Mouse (Mus musculus) spleen, adult 12 weeks (tissue): ENCODE measurements around the gene Mxra7.
"Not testable (repeated sequence)": the region's sequence is repeated elsewhere in the genome, so short reads cannot be mapped to it uniquely, and the experiment has no call there.

ENCODE experiments used
- DNase-seq: peaks from one replicate; pipeline ENCODE4 v3.0.0; 2022; ENCODE audit warnings: low spot score

Gene Mxra7

DNA sequence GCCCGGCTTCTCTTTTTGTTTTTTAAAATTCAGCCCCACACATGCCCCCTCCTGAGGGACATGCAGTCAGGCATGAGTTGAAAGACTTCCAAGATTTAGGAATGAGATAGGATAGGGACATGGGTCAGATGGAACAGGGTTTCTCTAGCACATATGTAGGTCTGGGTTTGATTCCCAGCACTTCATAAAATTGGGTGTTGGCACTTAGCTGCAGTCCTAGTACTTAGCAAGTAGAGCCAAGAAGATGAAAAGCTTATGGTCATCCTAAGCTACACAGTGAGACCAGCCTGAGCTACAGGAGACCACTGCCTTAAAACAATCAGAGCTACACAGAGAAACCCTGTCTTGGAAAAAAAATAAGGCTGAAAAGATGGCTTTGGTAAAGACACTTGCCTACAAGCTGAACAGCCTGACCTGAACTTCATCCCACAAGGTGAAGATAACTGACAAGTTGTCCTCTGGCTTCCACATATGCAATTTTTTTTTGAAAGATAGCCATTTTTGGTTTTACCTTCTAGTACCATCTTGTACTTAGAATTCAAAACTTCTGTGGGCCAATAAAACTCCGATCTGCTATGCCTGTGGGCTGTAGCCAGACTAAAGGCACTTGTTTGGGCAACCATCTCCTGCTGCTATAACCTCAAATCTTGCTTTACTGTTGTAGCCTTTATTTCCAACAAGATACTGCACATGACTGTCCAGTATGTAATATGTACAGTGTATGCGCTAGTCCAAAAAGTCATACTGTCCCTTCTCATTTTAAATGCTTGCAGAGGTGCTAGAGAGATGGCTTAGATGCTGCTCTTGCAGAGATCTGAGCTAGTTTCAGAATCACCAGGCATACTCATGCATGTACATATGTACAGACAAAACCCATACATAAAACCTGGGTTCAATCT lies 19.6 kb upstream of the Mxra7 start:
- no peak for DNase-seq

DNA sequence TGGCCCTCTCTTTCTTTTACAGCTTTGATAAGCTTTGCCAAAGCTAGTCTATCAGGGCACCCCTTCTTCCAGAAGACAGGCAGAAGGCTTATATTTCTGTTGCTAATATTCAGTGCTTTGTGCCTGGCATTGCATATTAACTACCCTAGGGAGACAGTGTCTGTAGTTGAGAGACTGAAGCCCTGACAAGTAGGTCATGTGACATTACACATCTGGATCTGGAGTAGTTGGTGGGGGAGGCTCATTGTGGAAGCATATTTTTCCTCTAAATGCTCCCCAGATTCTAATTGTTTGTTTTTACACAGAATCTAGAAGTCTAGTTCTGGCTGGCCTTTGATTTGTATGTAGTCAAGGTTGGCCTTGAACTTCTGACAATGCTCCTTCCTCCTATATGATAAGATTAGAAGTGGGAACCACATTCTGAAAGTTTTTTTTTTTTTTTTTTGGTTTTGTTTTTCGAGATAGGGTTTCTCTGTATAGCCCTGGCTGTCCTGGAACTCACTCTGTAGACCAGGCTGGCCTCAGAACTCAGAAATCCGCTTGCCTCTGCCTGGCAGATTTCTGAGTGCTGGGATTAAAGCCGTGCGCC lies 18.8 kb upstream of the Mxra7 start:
- no peak for DNase-seq

DNA sequence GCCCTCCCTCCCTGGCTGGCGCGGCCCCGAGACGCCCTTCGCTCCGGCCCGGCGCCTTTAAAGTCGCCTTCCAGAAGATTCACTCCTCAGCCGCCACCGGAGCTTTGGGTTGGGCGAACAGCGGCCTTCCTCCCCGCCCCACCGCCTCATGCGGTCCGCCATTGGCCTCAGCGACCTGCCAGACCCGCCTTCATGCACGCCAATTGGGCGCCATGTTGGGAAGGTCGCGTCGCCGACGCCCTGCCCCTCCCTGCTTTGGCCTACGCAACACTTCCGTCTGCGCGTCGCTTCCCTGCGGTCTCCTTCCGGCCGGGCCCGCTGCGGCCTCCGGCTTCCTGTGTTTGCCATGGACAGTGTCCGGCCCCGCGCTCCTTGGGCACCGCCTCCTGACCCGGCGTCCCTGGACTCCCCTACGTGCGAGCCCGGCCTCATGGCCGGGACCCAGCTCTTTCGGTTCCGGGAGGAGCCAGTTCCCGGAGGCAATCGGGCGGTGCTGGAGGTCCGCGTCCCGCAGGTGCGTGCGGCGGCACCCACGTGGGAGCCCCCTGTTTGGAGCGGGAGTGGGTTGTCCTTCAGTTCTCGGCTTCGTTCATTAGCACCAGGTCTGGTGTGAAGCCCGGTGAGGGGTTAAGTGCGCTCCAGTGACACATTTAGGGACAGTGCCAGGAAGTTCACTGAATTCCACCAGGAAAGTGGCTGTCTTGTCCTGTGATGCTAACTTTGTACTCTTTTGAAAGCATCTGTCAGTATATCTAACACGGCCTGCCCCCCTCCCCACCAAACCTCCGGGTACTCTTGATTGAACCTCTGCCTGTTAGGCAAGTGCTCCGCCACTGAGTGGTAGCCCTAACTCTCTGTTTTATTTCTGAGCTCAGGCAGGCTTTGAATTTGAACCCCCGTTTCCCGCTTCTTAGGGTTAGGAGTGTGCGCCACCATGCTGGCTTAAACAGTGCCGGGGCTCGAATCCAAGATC lies 15.7 kb upstream of the Mxra7 start, which contains the start of the genes Mettl23 and Jmjd6:
Gene Mettl23, plus strand, starts transcription at position 18 of the 973 bp plus-strand sequence.
Gene Jmjd6, minus strand, starts transcription at position 189 of the 973 bp plus-strand sequence.
- DNase-seq = peak; percentile 92

GRCm38 (mm10) chr11:116842531-116843260 lies 14.8 kb upstream of the Mxra7 start:
- DNase-seq = peak; percentile 56

DNA sequence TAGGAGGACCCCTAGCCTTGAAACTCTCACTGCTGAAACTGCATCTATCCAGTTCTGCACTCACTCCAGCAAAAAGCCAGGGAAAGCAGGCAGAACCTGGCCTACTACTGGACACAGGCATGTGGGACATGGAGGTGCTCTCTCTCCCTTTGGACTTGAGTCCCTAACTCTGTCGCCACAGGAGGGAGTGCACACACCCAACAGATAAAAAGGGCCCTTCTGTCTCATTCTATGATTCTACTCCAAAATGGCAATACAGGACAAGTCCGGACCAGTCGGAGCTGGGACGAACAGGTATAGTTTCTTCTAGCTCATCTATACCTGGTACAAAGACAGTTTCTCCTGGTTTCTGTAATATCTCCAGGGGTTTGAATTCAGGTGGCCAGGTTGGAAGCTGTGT lies 12.9 kb upstream of the Mxra7 start:
- DNase-seq = no peak

- DNase-seq = no peak
Measured at GRCm38 (mm10) chr11:116839601-116840000, 11.8 kb upstream of the Mxra7 start.

DNA sequence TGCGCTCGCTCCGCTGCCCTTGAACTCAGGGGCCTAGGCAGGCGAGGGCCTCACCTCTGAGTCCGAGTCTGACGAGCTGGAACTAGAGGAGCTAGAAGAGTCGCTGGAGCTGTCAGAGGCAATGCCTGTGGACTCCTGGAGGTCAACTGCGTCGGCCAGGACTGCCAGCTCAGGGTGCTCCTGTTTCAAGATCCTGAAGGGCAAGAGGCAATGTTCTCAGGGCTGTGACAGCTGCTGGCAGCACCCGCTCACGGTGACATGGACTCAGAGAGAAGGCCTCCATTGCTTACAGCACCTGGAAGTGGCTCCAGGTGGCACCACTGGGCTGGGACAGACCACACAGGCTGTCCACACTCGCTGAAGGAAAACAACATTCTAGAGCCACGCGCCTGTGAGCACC lies 11.1 kb upstream of the Mxra7 start:
- DNase-seq = no peak

- DNase-seq = no peak
Measured at GRCm38 (mm10) chr11:116837441-116837840, 9.6 kb upstream of the Mxra7 start.

- DNase-seq = no peak
Measured at GRCm38 (mm10) chr11:116836283-116836682, 8.4 kb upstream of the Mxra7 start.

- DNase-seq = no peak
Measured at GRCm38 (mm10) chr11:116834954-116835353, 7.1 kb upstream of the Mxra7 start.

DNA sequence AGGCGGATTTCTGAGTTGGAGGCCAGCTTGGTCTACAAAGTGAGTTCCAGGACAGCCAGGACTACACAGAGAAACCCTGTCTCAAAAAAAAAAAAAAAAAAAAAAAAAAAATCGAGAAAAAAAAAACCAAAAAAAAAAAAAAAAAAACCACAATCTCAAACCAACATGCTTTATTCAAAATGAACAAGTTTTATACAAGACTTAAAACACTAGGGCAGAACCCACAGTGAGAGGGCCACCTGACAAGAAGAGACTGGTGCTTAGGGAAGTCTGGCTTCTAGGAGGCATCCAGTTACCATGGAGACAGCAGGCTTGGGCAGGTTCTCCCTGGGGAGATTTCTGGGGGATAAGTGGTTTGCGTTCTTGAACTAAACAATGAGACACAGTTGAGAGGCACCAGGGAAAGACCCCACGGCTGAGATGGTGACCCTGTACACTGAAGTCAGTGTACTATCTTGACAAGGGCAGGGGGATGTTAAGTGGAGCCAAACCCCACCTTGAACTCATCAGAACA lies 4.4 kb upstream of the Mxra7 start:
- no peak for DNase-seq

GRCm38 (mm10) chr11:116826550-116827504 lies 1.0 kb downstream of the Mxra7 start:
- DNase-seq = no peak

GRCm38 (mm10) chr11:116825230-116825629 lies 2.6 kb downstream of the Mxra7 start:
- DNase-seq = no peak

- not testable (repeated sequence) for DNase-seq
Measured at GRCm38 (mm10) chr11:116823885-116824284, 4.0 kb downstream of the Mxra7 start.

DNA sequence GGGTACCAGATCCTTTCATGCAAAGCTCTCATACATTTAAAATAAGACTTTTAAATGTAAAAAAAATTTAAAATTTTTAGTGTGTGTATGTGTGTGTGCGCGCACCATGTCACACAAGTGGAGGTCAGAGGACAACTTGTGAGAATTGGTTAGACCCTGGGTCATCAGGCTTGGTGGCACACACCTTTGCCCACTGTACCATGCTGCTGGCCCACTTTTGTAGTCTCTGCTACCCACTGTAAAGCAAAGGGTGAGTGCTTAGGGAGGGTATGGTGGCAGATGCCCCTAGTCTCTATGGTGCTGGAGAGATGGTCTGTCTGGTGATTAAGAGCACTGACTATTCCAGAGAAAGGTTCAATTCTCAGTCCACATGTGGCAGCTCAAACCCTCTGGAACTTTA lies 4.6 kb downstream of the Mxra7 start:
- no peak for DNase-seq

- no peak for DNase-seq
Measured at GRCm38 (mm10) chr11:116822626-116823025, 5.2 kb downstream of the Mxra7 start.

DNA sequence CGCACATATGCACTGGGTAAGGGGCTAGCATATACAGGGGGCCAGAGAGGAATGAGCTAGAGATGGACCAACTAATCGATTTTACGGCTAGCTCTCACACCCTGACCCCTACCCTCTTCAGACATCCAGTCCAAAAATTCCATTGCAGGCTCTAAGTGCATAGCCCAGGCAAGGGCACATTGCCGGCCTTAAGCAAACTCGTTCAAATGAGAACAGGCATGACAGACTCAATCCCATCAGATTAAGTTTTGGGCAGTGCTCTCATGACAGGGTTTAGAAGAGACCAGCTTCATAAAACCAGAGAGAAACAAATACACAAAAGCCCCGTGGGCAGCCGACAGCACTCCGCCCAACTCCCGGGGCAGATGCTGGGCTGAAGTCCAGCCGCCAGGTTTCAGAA lies 5.6 kb downstream of the Mxra7 start:
- DNase-seq = no peak

GRCm38 (mm10) chr11:116821057-116821940 lies 6.5 kb downstream of the Mxra7 start:
- DNase-seq = no peak
